ENCODE assay signal across 17 mouse cellular contexts in the genomic region with DNA sequence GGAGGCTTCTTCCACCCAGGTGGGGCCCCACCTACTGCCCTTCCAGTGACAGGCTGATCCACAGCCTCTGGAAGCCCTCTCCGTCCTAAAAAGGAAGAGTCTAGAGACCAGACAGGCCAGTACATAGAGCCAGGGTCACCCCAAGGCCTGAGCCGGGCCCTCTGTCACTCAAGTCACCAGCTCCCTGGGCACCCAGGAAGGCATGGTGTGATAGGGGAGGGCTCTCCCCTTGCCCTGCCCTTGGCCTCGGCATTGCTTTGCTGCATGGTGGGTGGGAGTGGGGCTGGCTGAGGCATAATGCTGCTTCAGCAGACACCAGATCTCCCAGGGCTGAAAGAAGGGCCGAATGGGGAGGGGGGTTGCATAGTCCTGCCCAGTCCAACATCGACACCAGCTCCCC. TPM values are rescaled to one million over a fixed set of nuclear protein-coding genes. Genes with fewer than 3 reads are reported as not detected.
DNase-seq lines count a peak whose midpoint lies in the region; ATAC-seq and TF ChIP-seq lines count a peak whose summit lies in the region.
"Had no signal": no experiment of that assay in that cellular context is flagged by ENCODE, and none has a peak within 500 bp of the region (broad histone marks: within the 10 kb centered on the region; RNA-seq: fewer than 3 reads in every experiment).

No protein-coding gene starts in this region.

- H3K4me3 ChIP-seq in heart, embryonic 13.5 days = no peak overlapping the region
- H3K4me3 ChIP-seq in midbrain, embryonic 16.5 days (ENCODE audit: low read depth, low read length) = no peak overlapping the region
- no peak overlapping the region for H3K4me3 ChIP-seq in midbrain, embryonic 14.5 days (replicated peaks; ENCODE audit: low read depth, low read length)
- H3K4me3 ChIP-seq in embryonic facial prominence, embryonic 15.5 days (replicated peaks) = no peak overlapping the region
- no peak overlapping the region for H3K4me3 ChIP-seq in stomach, postnatal 0 days (ENCODE audit: low read depth, low read length)
- H3K4me3 ChIP-seq: erythroblast, embryonic 14.5 days; liver, embryonic 13.5 days had no signal

- peak overlapping the region; percentile 56 for H3K9ac ChIP-seq in heart, embryonic 13.5 days
- 0 out of 2 replicates have a peak overlapping the region, but pooled peaks have one; percentile 11 for H3K9ac ChIP-seq in midbrain, embryonic 16.5 days (ENCODE audit: low read depth, low read length)
- H3K9ac ChIP-seq in midbrain, embryonic 14.5 days (replicated peaks; ENCODE audit: low read length) = no peak overlapping the region
- H3K9ac ChIP-seq in embryonic facial prominence, embryonic 15.5 days = no peak overlapping the region
- H3K9ac ChIP-seq in stomach, postnatal 0 days (ENCODE audit: low read length) = no peak overlapping the region
- H3K9ac ChIP-seq: liver, embryonic 13.5 days had no signal

- ATAC-seq in heart, embryonic 13.5 days (ENCODE audit: extremely low read depth, insufficient number of reproducible peaks, low FRiP score, low TSS enrichment) = no peak
- no peak for ATAC-seq in midbrain, embryonic 16.5 days
- ATAC-seq in midbrain, embryonic 14.5 days (ENCODE audit: low FRiP score, low TSS enrichment) = no peak
- no peak for ATAC-seq in embryonic facial prominence, embryonic 15.5 days (ENCODE audit: insufficient number of reproducible peaks, low FRiP score, low TSS enrichment, low read depth)
- ATAC-seq in stomach, postnatal 0 days (ENCODE audit: low FRiP score, low TSS enrichment) = no peak
- ATAC-seq: activated CD4-positive, CD25-positive, alpha-beta regulatory T cell, adult 4 months; intestine, embryonic 16.5 days had no signal

- TF ChIP-seq EP300 in stomach, postnatal 0 days (optimal IDR thresholded peaks at IDR 0.05) = no peak

- 0 out of 2 replicates have a peak overlapping the region, but pooled peaks have one; percentile 12 for H3K27ac ChIP-seq in heart, embryonic 13.5 days (replicated peaks)
- no peak overlapping the region for H3K27ac ChIP-seq in midbrain, embryonic 16.5 days (ENCODE audit: low read length)
- H3K27ac ChIP-seq in midbrain, embryonic 14.5 days (replicated peaks; ENCODE audit: low read depth, low read length) = no peak overlapping the region
- H3K27ac ChIP-seq in embryonic facial prominence, embryonic 15.5 days (replicated peaks) = peak overlapping the region; percentile 74
- H3K27ac ChIP-seq in stomach, postnatal 0 days (replicated peaks) = peak overlapping the region; percentile 77
- H3K27ac ChIP-seq: liver, embryonic 13.5 days had no signal

- no peaks in the 10 kb centered on the region for H3K27me3 ChIP-seq in heart, embryonic 13.5 days (replicated peaks)
- H3K27me3 ChIP-seq in midbrain, embryonic 16.5 days (ENCODE audit: control insufficient read depth, insufficient read depth, low read depth, low read length) = no peaks in the 10 kb centered on the region
- no peaks in the 10 kb centered on the region for H3K27me3 ChIP-seq in midbrain, embryonic 14.5 days (ENCODE audit: control insufficient read depth, insufficient read depth, low read length)
- no peaks in the 10 kb centered on the region for H3K27me3 ChIP-seq in embryonic facial prominence, embryonic 15.5 days
- no peaks in the 10 kb centered on the region for H3K27me3 ChIP-seq in stomach, postnatal 0 days (ENCODE audit: control insufficient read depth, insufficient read depth, low read length)
- H3K27me3 ChIP-seq: liver, embryonic 13.5 days had no signal

- H3K9me3 ChIP-seq in heart, embryonic 13.5 days = no peaks in the 10 kb centered on the region
- no peaks in the 10 kb centered on the region for H3K9me3 ChIP-seq in midbrain, embryonic 16.5 days (replicated peaks; ENCODE audit: control insufficient read depth, low read length, poor library complexity, severe bottlenecking)
- H3K9me3 ChIP-seq in midbrain, embryonic 14.5 days (ENCODE audit: control insufficient read depth, low read length) = no peaks in the 10 kb centered on the region
- no peaks in the 10 kb centered on the region for H3K9me3 ChIP-seq in embryonic facial prominence, embryonic 15.5 days (replicated peaks)
- H3K9me3 ChIP-seq in stomach, postnatal 0 days (ENCODE audit: control insufficient read depth, low read length) = no peaks in the 10 kb centered on the region
- H3K9me3 ChIP-seq: G1E; liver, embryonic 13.5 days had no signal

- intact Hi-C loops in heart, postnatal 25 days (cut with DNase I) = no loop called here

- no peak overlapping the region for H3K4me2 ChIP-seq in heart, embryonic 13.5 days
- H3K4me2 ChIP-seq in midbrain, embryonic 16.5 days (ENCODE audit: low read length) = no peak overlapping the region
- H3K4me2 ChIP-seq in midbrain, embryonic 14.5 days (ENCODE audit: low read length) = no peak overlapping the region
- H3K4me2 ChIP-seq in embryonic facial prominence, embryonic 15.5 days (replicated peaks) = no peak overlapping the region
- no peak overlapping the region; the same call in 1 of the 2 replicates for H3K4me2 ChIP-seq in stomach, postnatal 0 days (replicated peaks; ENCODE audit: low read depth)
- H3K4me2 ChIP-seq: liver, embryonic 13.5 days had no signal

- H3K4me1 ChIP-seq in heart, embryonic 13.5 days = peaks cover 74% of the 10 kb centered on the region
- H3K4me1 ChIP-seq in midbrain, embryonic 16.5 days (ENCODE audit: control insufficient read depth, insufficient read depth, low read length) = peaks cover 81% of the 10 kb centered on the region
- peaks cover 76% of the 10 kb centered on the region for H3K4me1 ChIP-seq in midbrain, embryonic 14.5 days (ENCODE audit: control insufficient read depth, insufficient read depth, low read length)
- H3K4me1 ChIP-seq in embryonic facial prominence, embryonic 15.5 days = peaks cover 89% of the 10 kb centered on the region
- H3K4me1 ChIP-seq in stomach, postnatal 0 days (replicated peaks; ENCODE audit: control insufficient read depth, insufficient read depth) = peaks cover 13% of the 10 kb centered on the region

- peaks cover 53% of the 10 kb centered on the region for H3K36me3 ChIP-seq in heart, embryonic 13.5 days
- peaks cover 30% of the 10 kb centered on the region for H3K36me3 ChIP-seq in midbrain, embryonic 16.5 days (ENCODE audit: control insufficient read depth, insufficient read depth, low read length)
- peaks cover 77% of the 10 kb centered on the region for H3K36me3 ChIP-seq in midbrain, embryonic 14.5 days (ENCODE audit: control insufficient read depth, insufficient read depth, low read length)
- peaks cover 53% of the 10 kb centered on the region for H3K36me3 ChIP-seq in embryonic facial prominence, embryonic 15.5 days
- H3K36me3 ChIP-seq in stomach, postnatal 0 days (ENCODE audit: control insufficient read depth, insufficient read depth, low read length) = peaks cover 5% of the 10 kb centered on the region; the same call in 1 of the 2 replicates

- DNase-seq in heart, postnatal 25 days (ENCODE audit: low spot score) = no peak
- DNase-seq in midbrain, embryonic 14.5 days = no peak
- DNase-seq in stomach, postnatal 0 days (ENCODE audit: low spot score) = no peak
- no peak for DNase-seq in adipocyte (ENCODE audit: low spot score)
- DNase-seq: cerebellum, adult 8-10 months; gastrocnemius, postnatal 14 days; layer of hippocampus, postnatal 36 days; liver, embryonic 13.5 days; lung, postnatal 4 days; right cerebral cortex, postnatal 25 days had no signal

- TF ChIP-seq CTCF in stomach, postnatal 0 days (IDR thresholded peaks at IDR 0.05; ENCODE audit: low read depth) = no peak

- 66% methylated on average over 5 of the region's 5 CpGs for WGBS in heart, embryonic 13.5 days
- WGBS in midbrain, embryonic 16.5 days = 73% methylated on average over 5 of the region's 5 CpGs
- WGBS in midbrain, embryonic 14.5 days = 77% methylated on average over 5 of the region's 5 CpGs
- WGBS in embryonic facial prominence, embryonic 15.5 days = 66% methylated on average over 5 of the region's 5 CpGs
- 58% methylated on average over 5 of the region's 5 CpGs for WGBS in stomach, postnatal 0 days

RNA-seq across cellular contexts. Expression of gene Plxna1, which starts 8.3 kb away (rescaled TPM):
- 9.1 and 10.9 TPM in 2 replicates for polyA plus RNA-seq in heart, embryonic 13.5 days (2015; fragmentation: Nextera tagmentation; extraction: Ambion mirVana)
- total RNA-seq in heart, postnatal 25 days (2021) = 10 to 100 TPM; 21.2 to 28.7 TPM
- 64.0 and 78.9 TPM in 2 replicates for polyA plus RNA-seq in midbrain, embryonic 16.5 days (2015; fragmentation: Nextera tagmentation; extraction: Ambion mirVana)
- 62.6 and 76.4 TPM in 2 replicates for polyA plus RNA-seq in midbrain, embryonic 14.5 days (2014; fragmentation: Nextera tagmentation; extraction: Ambion mirVana)
- polyA plus RNA-seq in embryonic facial prominence, embryonic 15.5 days (2015; fragmentation: Nextera tagmentation; extraction: Ambion mirVana) = 31.7 and 33.2 TPM in 2 replicates
- 10.3 and 11.5 TPM in 2 replicates for polyA plus RNA-seq in stomach, postnatal 0 days (2015; fragmentation: Nextera tagmentation; extraction: Ambion mirVana)

Comparison
In these comparisons a context has a peak if more than half of its experiments do, and no peak if none do; other contexts are left out.
1. H3K9ac ChIP-seq: peak in heart, embryonic 13.5 days (single experiment) and midbrain, embryonic 16.5 days (single experiment); none in midbrain, embryonic 14.5 days (single experiment), embryonic facial prominence, embryonic 15.5 days (single experiment) and stomach, postnatal 0 days (single experiment).
2. H3K27ac ChIP-seq: peak in heart, embryonic 13.5 days (single experiment), embryonic facial prominence, embryonic 15.5 days (single experiment) and stomach, postnatal 0 days (single experiment); none in midbrain, embryonic 16.5 days (single experiment) and midbrain, embryonic 14.5 days (single experiment).